Mouse (Mus musculus): ENCODE results near the gene Ddx39.

Gene Ddx39

DNA sequence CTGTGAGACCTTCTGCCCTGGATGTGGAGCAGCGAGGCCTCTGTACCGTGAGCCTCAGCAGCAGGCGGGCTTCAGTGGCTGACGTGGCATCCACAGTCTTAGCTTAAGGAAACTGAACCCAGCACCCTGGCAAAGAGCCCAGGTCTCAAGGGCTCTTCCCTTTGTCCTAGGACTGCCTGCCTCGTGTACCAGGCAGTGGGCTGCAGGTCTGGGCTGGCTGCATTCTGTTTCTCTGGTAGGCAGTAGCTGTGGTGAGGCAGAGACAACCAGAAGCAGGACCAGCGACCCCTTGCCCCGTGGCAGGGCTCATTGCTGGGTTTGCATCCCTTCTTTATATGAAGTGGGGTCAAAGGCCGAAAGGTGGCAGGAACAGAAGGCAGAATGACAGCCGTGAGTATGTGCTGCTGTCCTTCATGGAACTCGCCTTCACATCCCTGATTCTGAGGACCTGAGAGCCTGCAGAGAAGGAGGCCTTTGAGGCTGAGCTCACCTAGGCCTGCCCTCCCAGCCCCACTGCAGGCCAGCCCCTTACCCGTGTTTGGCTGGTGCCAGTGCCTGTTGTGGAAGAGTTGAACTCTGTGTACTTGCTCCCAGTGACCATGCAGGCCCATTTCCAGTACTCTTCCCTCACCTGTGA, 8.6 kb downstream of the Ddx39 start:
- H3K27me3 ChIP-seq (ENCODE audit: insufficient read depth, low read length), result no peaks in the 10 kb centered on the region
- H3K4me3 ChIP-seq (replicated peaks; ENCODE audit: low read length), result no peak overlapping the region
- H3K36me3 ChIP-seq (ENCODE audit: insufficient read depth, low read length), result peaks cover 99% of the 10 kb centered on the region
- H3K4me1 ChIP-seq (replicated peaks; ENCODE audit: low read depth, low read length), result peaks cover 76% of the 10 kb centered on the region
- no peak for TF ChIP-seq CTCF (conservative IDR thresholded peaks at IDR 0.05; ENCODE audit: low read length)
- TF ChIP-seq POU5F1 (IDR thresholded peaks at IDR 0.05; ENCODE audit: borderline replicate concordance, low read length), result no peak
- TF ChIP-seq NANOG (IDR thresholded peaks at IDR 0.05; ENCODE audit: borderline replicate concordance, low read length), result no peak
- H3K9me3 ChIP-seq (ENCODE audit: low read length), result no peaks in the 10 kb centered on the region

DNA sequence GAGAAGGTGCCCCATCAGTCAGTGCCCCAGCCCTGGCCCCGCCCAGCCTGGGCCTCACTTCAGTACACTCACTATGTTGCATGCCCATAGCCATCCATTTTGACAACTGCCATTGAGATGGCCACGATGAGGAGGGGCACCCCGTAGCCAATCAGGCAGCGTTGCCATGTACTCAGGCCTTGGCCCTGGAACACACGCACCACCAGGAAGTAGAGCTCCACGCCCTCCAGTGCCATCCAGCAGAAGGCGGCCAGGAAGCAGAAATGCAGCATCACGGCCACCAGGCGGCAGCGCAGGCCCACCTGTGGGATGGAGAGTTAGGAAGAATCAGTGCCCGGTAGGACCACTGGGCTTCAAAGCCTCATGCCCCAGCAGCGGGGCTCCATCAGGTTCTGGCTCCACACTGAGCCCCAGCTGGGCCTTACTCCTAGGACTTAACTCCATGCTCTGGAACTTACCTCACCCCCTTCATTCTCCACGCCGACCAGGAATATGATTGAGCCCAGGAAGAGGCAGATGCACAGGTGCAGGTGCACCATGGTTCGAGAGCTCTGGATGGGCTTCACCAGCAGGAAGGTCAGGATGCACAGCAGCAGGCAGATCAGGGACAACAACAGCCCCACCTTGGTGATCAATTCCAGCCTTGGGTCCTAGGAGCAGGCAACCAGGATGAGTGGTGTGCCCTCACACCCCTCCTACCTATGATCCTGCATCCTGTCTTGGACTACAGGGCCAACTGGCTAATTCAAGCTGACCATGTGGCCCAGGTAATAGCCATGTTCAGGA, 9.9 kb downstream of the Ddx39 start:
- H3K9me3 ChIP-seq (ENCODE audit: low read length), result no peaks in the 10 kb centered on the region
- no peak overlapping the region for H3K4me3 ChIP-seq (replicated peaks; ENCODE audit: low read length)
- no peaks in the 10 kb centered on the region for H3K27me3 ChIP-seq (ENCODE audit: insufficient read depth, low read length)
- peaks cover 67% of the 10 kb centered on the region for H3K4me1 ChIP-seq (replicated peaks; ENCODE audit: low read depth, low read length)
- TF ChIP-seq CTCF (conservative IDR thresholded peaks at IDR 0.05; ENCODE audit: low read length) (peak; percentile 19; the same call in 1 of the 2 replicates), POU5F1 (IDR thresholded peaks at IDR 0.05; ENCODE audit: borderline replicate concordance, low read length) (no peak)
- H3K36me3 ChIP-seq (ENCODE audit: insufficient read depth, low read length), result peaks cover 99% of the 10 kb centered on the region

DNA sequence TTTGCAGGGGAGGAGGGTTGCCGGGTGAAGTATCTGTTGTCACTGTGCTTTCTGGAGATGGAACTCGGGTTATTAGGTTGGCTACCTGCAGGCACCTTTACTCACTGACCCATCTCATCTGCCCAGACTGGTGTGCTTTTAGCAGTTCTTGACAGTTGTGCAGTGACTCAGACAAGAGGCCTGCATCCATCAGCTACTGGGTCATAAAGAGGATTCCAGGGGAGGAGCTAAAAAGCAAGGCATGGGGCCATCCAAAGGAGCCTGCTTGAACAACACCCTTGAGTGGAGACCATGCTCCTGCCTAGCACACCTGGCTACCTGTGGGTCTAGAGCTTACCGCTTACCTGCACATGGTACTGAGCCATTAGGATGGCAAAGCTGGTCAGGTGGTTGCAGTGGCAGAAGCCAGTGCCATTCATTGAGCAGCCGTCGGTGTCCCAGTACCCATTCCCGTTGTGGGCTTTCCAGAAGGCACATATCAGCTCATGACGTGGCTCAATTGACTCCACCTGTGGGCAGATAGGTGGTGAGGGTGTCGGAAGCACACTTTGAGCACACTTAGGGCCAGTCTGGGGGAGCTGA, 10.6 kb downstream of the Ddx39 start:
- H3K36me3 ChIP-seq (ENCODE audit: insufficient read depth, low read length), result peaks cover 99% of the 10 kb centered on the region
- H3K9me3 ChIP-seq (ENCODE audit: low read length), result no peaks in the 10 kb centered on the region
- H3K4me1 ChIP-seq (replicated peaks; ENCODE audit: low read depth, low read length), result peaks cover 60% of the 10 kb centered on the region
- no peak for TF ChIP-seq POU5F1 (IDR thresholded peaks at IDR 0.05; ENCODE audit: borderline replicate concordance, low read length)
- no peak overlapping the region for H3K4me3 ChIP-seq (replicated peaks; ENCODE audit: low read length)
- H3K27me3 ChIP-seq (ENCODE audit: insufficient read depth, low read length), result no peaks in the 10 kb centered on the region

DNA sequence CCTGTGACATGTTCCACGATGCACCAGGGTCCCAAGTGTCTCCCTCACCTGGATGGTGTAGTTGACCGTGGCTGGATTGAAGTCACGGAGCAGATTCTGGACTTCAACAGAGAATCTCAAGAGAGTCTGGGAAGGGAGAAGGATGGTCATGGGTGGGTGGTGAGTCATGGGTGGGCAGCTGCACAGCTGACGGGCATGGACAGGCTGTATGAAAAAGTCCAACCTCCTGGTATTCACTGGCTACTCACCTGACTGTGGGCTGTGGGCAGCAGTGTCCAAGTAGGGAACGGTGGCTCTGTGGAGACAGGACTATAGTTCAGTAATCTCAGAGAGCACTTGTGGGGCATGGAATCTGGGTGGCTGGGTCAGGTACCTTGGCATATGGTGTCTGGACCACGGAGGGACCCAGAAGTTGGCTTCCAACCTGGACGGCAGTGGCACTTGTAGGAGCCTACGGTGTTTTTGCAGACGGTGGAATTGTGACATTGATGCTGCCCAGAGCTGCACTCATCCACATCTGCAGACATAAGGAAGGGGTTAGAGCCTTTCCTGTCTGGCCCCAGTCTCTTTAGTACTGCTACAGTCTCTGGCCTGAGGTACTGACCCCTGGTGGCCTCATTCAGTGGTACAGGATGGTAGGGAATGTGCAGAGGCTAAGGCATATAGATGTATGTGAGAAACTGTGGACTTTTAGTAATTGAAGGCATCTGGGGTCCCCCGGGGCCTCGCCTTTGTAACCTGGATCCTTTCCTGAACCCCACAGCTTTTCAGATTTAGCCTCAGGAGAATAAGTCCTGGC, 14.2 kb downstream of the Ddx39 start:
- TF ChIP-seq CTCF (conservative IDR thresholded peaks at IDR 0.05; ENCODE audit: low read length) (peak; percentile 69), NANOG (IDR thresholded peaks at IDR 0.05; ENCODE audit: borderline replicate concordance, low read length) (no peak), POU5F1 (IDR thresholded peaks at IDR 0.05; ENCODE audit: borderline replicate concordance, low read length) (no peak)
- Histone ChIP-seq H3K4me1 (replicated peaks; ENCODE audit: low read depth, low read length) (peaks cover 44% of the 10 kb centered on the region), H3K9me3 (ENCODE audit: low read length) (no peaks in the 10 kb centered on the region; the same call in 1 of the 2 replicates), H3K4me3 (replicated peaks; ENCODE audit: low read length) (no peak overlapping the region), H3K36me3 (ENCODE audit: insufficient read depth, low read length) (peaks cover 99% of the 10 kb centered on the region), H3K27me3 (ENCODE audit: insufficient read depth, low read length) (no peaks in the 10 kb centered on the region)

DNA sequence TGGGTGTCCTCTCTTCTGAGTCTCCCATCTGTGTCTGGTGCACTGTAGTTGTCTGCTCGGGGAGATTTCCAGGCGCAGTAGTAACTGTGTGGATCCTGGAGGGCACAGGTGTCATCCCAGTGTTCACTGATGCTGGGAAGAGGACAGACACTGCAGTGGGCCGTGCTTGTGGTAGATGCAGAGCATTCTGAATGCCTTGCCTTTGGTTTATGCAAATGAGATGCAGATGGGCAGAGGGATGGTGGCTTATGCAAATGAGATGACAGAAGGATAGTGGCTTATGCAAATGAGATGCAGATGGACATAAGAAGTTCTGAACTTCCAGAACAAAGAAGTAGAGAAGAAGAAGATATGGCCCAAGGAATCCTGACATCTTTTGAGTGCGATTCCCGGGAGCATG, 16.9 kb downstream of the Ddx39 start:
- no peaks in the 10 kb centered on the region for H3K27me3 ChIP-seq (ENCODE audit: insufficient read depth, low read length)
- TF ChIP-seq POU5F1 (IDR thresholded peaks at IDR 0.05; ENCODE audit: borderline replicate concordance, low read length), result no peak
- TF ChIP-seq NANOG (IDR thresholded peaks at IDR 0.05; ENCODE audit: borderline replicate concordance, low read length), result no peak
- no peak for TF ChIP-seq CTCF (conservative IDR thresholded peaks at IDR 0.05; ENCODE audit: low read length)
- no peak overlapping the region for H3K4me3 ChIP-seq (replicated peaks; ENCODE audit: low read length)
- H3K4me1 ChIP-seq (replicated peaks; ENCODE audit: low read depth, low read length), result peaks cover 59% of the 10 kb centered on the region
- peaks cover 99% of the 10 kb centered on the region for H3K36me3 ChIP-seq (ENCODE audit: insufficient read depth, low read length)
- no peaks in the 10 kb centered on the region; the same call in 1 of the 2 replicates for H3K9me3 ChIP-seq (ENCODE audit: low read length)

DNA sequence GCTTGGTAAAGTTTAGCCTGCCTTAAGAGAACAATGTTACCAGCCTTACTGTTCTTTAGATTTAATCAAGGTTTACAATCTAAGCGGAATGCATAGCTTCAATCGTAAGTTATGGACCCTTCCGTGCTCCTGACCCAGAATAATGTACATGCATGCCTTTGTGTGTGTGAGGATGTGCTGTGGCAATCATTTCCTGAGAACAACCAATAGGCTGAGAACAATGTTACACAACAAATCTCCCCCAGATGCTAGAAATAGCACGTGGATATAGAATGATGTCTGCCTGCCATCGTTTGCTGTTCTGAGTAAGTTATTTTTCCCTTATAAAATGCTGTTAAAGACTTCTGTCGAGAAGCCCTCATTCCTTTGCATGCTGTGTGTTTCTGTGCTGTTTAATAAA, 17.9 kb downstream of the Ddx39 start:
- TF ChIP-seq CTCF (conservative IDR thresholded peaks at IDR 0.05; ENCODE audit: low read length) (no peak), POU5F1 (IDR thresholded peaks at IDR 0.05; ENCODE audit: borderline replicate concordance, low read length) (no peak), NANOG (IDR thresholded peaks at IDR 0.05; ENCODE audit: borderline replicate concordance, low read length) (no peak)
- H3K4me1 ChIP-seq (replicated peaks; ENCODE audit: low read depth, low read length), result peaks cover 66% of the 10 kb centered on the region
- no peaks in the 10 kb centered on the region for H3K27me3 ChIP-seq (ENCODE audit: insufficient read depth, low read length)
- H3K4me3 ChIP-seq (replicated peaks; ENCODE audit: low read length), result no peak overlapping the region
- H3K36me3 ChIP-seq (ENCODE audit: insufficient read depth, low read length), result peaks cover 96% of the 10 kb centered on the region
- H3K9me3 ChIP-seq (ENCODE audit: low read length), result no peaks in the 10 kb centered on the region; the same call in 1 of the 2 replicates

DNA sequence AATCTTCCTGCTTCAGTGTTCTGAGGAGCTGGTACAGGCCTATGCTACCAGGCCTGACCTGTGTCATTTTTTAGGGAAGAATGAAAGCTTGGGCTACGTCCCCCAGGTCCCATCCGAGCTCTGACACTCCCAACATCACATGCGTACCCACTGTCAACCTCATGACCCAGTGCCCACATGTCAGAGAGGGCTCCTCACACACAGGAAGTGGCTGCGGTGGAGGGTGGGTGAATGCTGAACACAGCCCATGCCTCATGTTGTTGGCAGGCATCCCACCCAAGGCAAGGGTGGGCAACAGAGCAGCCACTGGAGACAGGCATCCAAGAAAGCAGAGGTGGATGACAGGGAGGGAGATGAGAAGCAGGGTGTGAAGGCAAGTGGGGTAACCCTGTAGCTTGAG, 21.7 kb downstream of the Ddx39 start:
- peaks cover 88% of the 10 kb centered on the region for H3K4me1 ChIP-seq (replicated peaks; ENCODE audit: low read depth, low read length)
- no peak overlapping the region for H3K4me3 ChIP-seq (replicated peaks; ENCODE audit: low read length)
- peaks cover 58% of the 10 kb centered on the region for H3K36me3 ChIP-seq (ENCODE audit: insufficient read depth, low read length)
- TF ChIP-seq POU5F1 (IDR thresholded peaks at IDR 0.05; ENCODE audit: borderline replicate concordance, low read length) (no peak), CTCF (conservative IDR thresholded peaks at IDR 0.05; ENCODE audit: low read length) (no peak), NANOG (IDR thresholded peaks at IDR 0.05; ENCODE audit: borderline replicate concordance, low read length) (no peak)
- no peaks in the 10 kb centered on the region; the same call in 1 of the 2 replicates for H3K9me3 ChIP-seq (ENCODE audit: low read length)
- H3K27me3 ChIP-seq (ENCODE audit: insufficient read depth, low read length), result no peaks in the 10 kb centered on the region

DNA sequence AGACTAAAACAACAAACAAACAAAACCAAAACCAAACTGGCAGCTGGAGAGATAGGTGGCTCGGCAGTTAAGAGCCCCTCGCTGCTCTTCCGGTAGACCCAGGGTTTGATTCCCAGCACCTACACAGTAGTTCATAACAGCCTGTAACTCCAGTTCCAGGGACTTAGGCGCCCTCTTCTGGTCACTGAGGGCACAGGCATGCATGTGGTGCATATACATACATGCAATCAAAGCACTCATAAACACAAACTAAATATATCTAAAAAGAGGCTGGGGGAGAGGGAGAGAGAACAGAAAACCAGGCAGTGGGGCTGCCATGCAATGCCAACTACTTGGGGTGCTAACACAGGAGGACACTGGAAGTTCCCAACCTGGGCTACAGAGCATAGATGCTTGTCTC, 22.4 kb downstream of the Ddx39 start:
- H3K36me3 ChIP-seq (ENCODE audit: insufficient read depth, low read length), result peaks cover 52% of the 10 kb centered on the region
- TF ChIP-seq NANOG (IDR thresholded peaks at IDR 0.05; ENCODE audit: borderline replicate concordance, low read length) (no peak), CTCF (conservative IDR thresholded peaks at IDR 0.05; ENCODE audit: low read length) (peak; percentile 68)
- H3K27me3 ChIP-seq (ENCODE audit: insufficient read depth, low read length), result no peaks in the 10 kb centered on the region
- H3K9me3 ChIP-seq (ENCODE audit: low read length), result no peaks in the 10 kb centered on the region
- H3K4me3 ChIP-seq (replicated peaks; ENCODE audit: low read length), result peak overlapping the region; percentile 85; the same call in 1 of the 2 replicates
- peaks cover 88% of the 10 kb centered on the region for H3K4me1 ChIP-seq (replicated peaks; ENCODE audit: low read depth, low read length)
